Mouse (Mus musculus) cerebellum, adult 11-12 months (tissue): ENCODE measurements at regions not wholly inside any gene's neighbourhood (a gene's known extent, or its start where the extent isn't known, plus 50 kb on each side); places are given as distances from the start of the nearest gene placed in this dataset.
A peak's percentile ranks its signal among the peaks of the same experiment; 100 is the strongest.

Experiments used
- DNase-seq: peaks from one replicate; pipeline ENCODE4 v3.0.0; 2022

- DNase-seq: no peak
Observed at GRCm38 (mm10) chr16:64166676-64167407, 302.9 kb upstream of the Epha3 start.

GRCm38 (mm10) chr16:64166036-64166435, 302.1 kb upstream of the Epha3 start:
- DNase-seq: peak; percentile 2

GRCm38 (mm10) chr16:64145687-64146535, 281.9 kb upstream of the Epha3 start:
- no peak for DNase-seq
